Mouse (Mus musculus): Measurements from ENCODE around the gene Vmn1r117. TPM values are rescaled to one million over a fixed set of nuclear protein-coding genes. Genes with fewer than 3 reads are reported as not detected.

Vmn1r117 gene
- not detected for polyA plus RNA-seq (2017; shearing (Covaris generic))

DNA sequence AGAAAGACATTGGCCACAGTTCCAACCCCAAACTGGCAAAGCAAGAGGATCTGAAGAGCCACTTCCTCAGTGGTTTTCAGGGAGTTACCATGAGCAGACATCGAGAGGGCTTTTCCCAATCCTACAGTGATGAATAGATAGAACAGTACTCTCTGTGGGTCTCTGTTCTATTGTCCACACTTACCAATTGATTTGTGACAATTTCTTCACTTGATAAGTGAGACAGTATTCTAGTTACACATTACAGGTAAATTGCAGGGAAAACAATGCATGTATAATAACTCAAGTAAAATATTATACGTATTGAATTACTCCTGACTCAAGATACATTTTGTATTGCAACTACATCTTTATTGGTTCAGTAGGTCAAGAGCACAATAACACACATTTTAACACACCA is at the start of gene Vmn1r117:
Vmn1r117 (minus strand) TSS at position 101 of the 400 bp plus-strand sequence.

GRCm38 (mm10) chr7:20912247-20912646 is 28.3 kb upstream of the Vmn1r117 start, which contains the start of gene Vmn1r118:
Gene Vmn1r118, minus strand, starts transcription at chr7:20912347.

DNA sequence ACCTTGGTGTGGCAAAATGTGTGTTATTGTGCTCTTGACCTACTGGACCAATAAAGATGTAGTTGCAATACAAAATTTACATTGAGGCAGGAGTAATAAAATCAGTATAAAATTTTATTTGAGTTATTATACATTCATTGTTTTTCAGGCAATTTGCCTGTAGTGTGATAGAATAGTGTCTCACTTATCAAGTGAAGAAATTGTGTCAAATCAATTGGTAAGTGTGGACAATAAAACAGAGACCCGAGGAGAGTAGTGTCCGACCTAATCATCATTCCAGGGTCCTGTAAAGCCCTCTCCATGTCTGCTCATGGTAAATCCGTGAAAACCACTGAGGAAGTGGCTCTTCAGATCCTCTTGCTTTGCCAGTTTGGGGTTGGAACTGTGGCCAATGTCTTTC is 12.0 kb downstream of the Vmn1r117 start, which contains the start of gene Vmn1r116:
Vmn1r116 (plus strand) TSS at position 301 of the 400 bp plus-strand sequence.

GRCm38 (mm10) chr7:20844885-20845284 is 39.0 kb downstream of the Vmn1r117 start, which contains the start of gene Vmn1r115:
Gene Vmn1r115, minus strand, starts transcription at chr7:20844985.

Other genes starting within 250 kb of the Vmn1r117 start
- gene Vmn1r107, start 215.2 kb downstream of the Vmn1r117 start, polyA plus RNA-seq (2017; shearing (Covaris generic)), result 1.1 TPM
- gene Vmn1r111, start 180.9 kb downstream of the Vmn1r117 start, polyA plus RNA-seq (2017; shearing (Covaris generic)), result not detected
- gene Gm10668, start 153.5 kb downstream of the Vmn1r117 start, polyA plus RNA-seq (2017; shearing (Covaris generic)), result not detected
- gene Vmn1r112, start 112.9 kb downstream of the Vmn1r117 start, polyA plus RNA-seq (2017; shearing (Covaris generic)), result not detected
- gene Vmn1r113, start 96.8 kb downstream of the Vmn1r117 start, polyA plus RNA-seq (2017; shearing (Covaris generic)), result not detected
- gene Vmn1r114, start 71.9 kb downstream of the Vmn1r117 start, polyA plus RNA-seq (2017; shearing (Covaris generic)), result not detected
- not detected for gene Vmn1r115, start 39.1 kb downstream of the Vmn1r117 start, polyA plus RNA-seq (2017; shearing (Covaris generic))
- not detected for gene Vmn1r116, start 11.9 kb downstream of the Vmn1r117 start, polyA plus RNA-seq (2017; shearing (Covaris generic))
- not detected for gene Vmn1r118, start 28.2 kb upstream of the Vmn1r117 start, polyA plus RNA-seq (2017; shearing (Covaris generic))
- not detected for gene Vmn1r119, start 128.3 kb upstream of the Vmn1r117 start, polyA plus RNA-seq (2017; shearing (Covaris generic))
- gene Vmn1r120, start 169.7 kb upstream of the Vmn1r117 start, polyA plus RNA-seq (2017; shearing (Covaris generic)), result not detected
- not detected for gene Vmn1r121, start 214.4 kb upstream of the Vmn1r117 start, polyA plus RNA-seq (2017; shearing (Covaris generic))